Mouse (Mus musculus) bone marrow macrophage, adult 2 months (primary cell): Measurements from ENCODE around the gene Six5. TPM values are rescaled to one million over a fixed set of nuclear protein-coding genes. Genes with fewer than 3 reads are reported as not detected.

Experiments
- H3K27ac ChIP-seq: 2 replicates; pipeline ENCODE4 v1.5.1; 2012; ENCODE audit warnings: low read depth, low read length; ENCODE audit not compliant: insufficient read depth
- H3K4me1 ChIP-seq: 2 replicates; pipeline ENCODE4 v1.6.1; 2012; ENCODE audit warnings: low read length; ENCODE audit not compliant: control insufficient read depth, insufficient read depth
- H3K4me3 ChIP-seq: 2 replicates; pipeline ENCODE4 v1.5.1; 2012; ENCODE audit warnings: mild to moderate bottlenecking, low read length, moderate library complexity; ENCODE audit not compliant: insufficient read depth
- CTCF ChIP-seq: IDR thresholded peaks from 2 replicates; pipeline ENCODE4 v1.5.1; 2012; ENCODE audit warnings: low read depth, mild to moderate bottlenecking, low read length, moderate library complexity
- POLR2A ChIP-seq: IDR thresholded peaks from 2 replicates; pipeline ENCODE4 v1.6.1; 2012; ENCODE audit warnings: mild to moderate bottlenecking, low read depth, low read length, borderline replicate concordance
- polyA plus RNA-seq: library from polyadenylated mRNA; stranded (reverse); fragments of >200 nt; gene quantifications from 2 replicates; pipeline ENCODE4 v1.2.4, GENCODE M21; 2012; ENCODE audit not compliant: missing spikeins, insufficient read depth, insufficient read length

The Six5 gene
- polyA plus RNA-seq, 1 experiment, result 0.36 TPM

- Histone ChIP-seq H3K4me3 (no peak overlapping the region), H3K4me1 (peaks cover 3% of the 10 kb centered on the region; the same call in 1 of the 2 replicates), H3K27ac (no peak overlapping the region)
- no peak for TF ChIP-seq CTCF
- no peak for TF ChIP-seq POLR2A
Measured at GRCm38 (mm10) chr7:19136168-19136567, 41.8 kb downstream of the Six5 start.

GRCm38 (mm10) chr7:19136673-19137334 lies 42.4 kb downstream of the Six5 start:
- Histone ChIP-seq H3K27ac (no peak overlapping the region), H3K4me3 (no peak overlapping the region), H3K4me1 (peaks cover 3% of the 10 kb centered on the region; the same call in 1 of the 2 replicates)
- TF ChIP-seq POLR2A, result no peak
- no peak for TF ChIP-seq CTCF

- TF ChIP-seq POLR2A (no peak), CTCF (peak; percentile 24; the same call in 1 of the 2 replicates)
- no peaks in the 10 kb centered on the region for H3K4me1 ChIP-seq
- H3K4me3 ChIP-seq, result no peak overlapping the region
- H3K27ac ChIP-seq, result no peak overlapping the region
Measured at GRCm38 (mm10) chr7:19137380-19137779, 43.0 kb downstream of the Six5 start.

- Histone ChIP-seq H3K4me1 (peaks cover 12% of the 10 kb centered on the region), H3K27ac (no peak overlapping the region), H3K4me3 (no peak overlapping the region)
- TF ChIP-seq CTCF (no peak), POLR2A (no peak)
Measured at GRCm38 (mm10) chr7:19146793-19147192, 52.4 kb downstream of the Six5 start.

- TF ChIP-seq POLR2A (no peak), CTCF (no peak)
- Histone ChIP-seq H3K4me3 (no peak overlapping the region), H3K4me1 (peaks cover 12% of the 10 kb centered on the region), H3K27ac (no peak overlapping the region)
Measured at GRCm38 (mm10) chr7:19147497-19148045, 53.2 kb downstream of the Six5 start.

Other genes with a start within 250 kb of the Six5 start
- gene Pglyrp1, start 223.3 kb upstream of the Six5 start, polyA plus RNA-seq, result not detected in 2 replicates
- 18.1 and 21.2 TPM in 2 replicates for gene Ccdc61, start 184.2 kb upstream of the Six5 start, polyA plus RNA-seq
- gene Nova2, start 168.7 kb upstream of the Six5 start, polyA plus RNA-seq, result 0.12 TPM in 1 of 2 replicates, not detected in the other
- gene Nanos2, start 107.2 kb upstream of the Six5 start, polyA plus RNA-seq, result not detected in 2 replicates
- 1.0 and 1.2 TPM in 2 replicates for gene Mypop, start 103.3 kb upstream of the Six5 start, polyA plus RNA-seq
- 16.4 and 17.5 TPM in 2 replicates for gene Irf2bp1, start 90.5 kb upstream of the Six5 start, polyA plus RNA-seq
- not detected in 2 replicates for gene Foxa3, start 71.1 kb upstream of the Six5 start, polyA plus RNA-seq
- gene Sympk, start 70.2 kb upstream of the Six5 start, polyA plus RNA-seq, result 61.9 and 64.4 TPM in 2 replicates
- gene Rsph6a, start 39.9 kb upstream of the Six5 start, polyA plus RNA-seq, result not detected in 2 replicates
- gene Dmwd, start 18.4 kb upstream of the Six5 start, polyA plus RNA-seq, result 1.7 and 2.6 TPM in 2 replicates
- gene Dmpk, start 10.7 kb upstream of the Six5 start, polyA plus RNA-seq, result 2.9 and 4.2 TPM in 2 replicates
- gene Gm4969, start 23.8 kb downstream of the Six5 start, polyA plus RNA-seq, result not detected in 2 replicates
- 7.1 and 8.2 TPM in 2 replicates for gene Fbxo46, start 25.3 kb downstream of the Six5 start, polyA plus RNA-seq
- gene Qpctl, start 54.7 kb downstream of the Six5 start, polyA plus RNA-seq, result 10.4 and 11.8 TPM in 2 replicates
- gene Snrpd2, start 55.1 kb downstream of the Six5 start, polyA plus RNA-seq, result 26.4 and 27.9 TPM in 2 replicates
- not detected in 2 replicates for gene Gipr, start 71.5 kb downstream of the Six5 start, polyA plus RNA-seq
- 12.2 and 17.8 TPM in 2 replicates for gene Eml2, start 81.8 kb downstream of the Six5 start, polyA plus RNA-seq
- gene Gpr4, start 117.9 kb downstream of the Six5 start, polyA plus RNA-seq, result not detected in 2 replicates
- gene Opa3, start 133.7 kb downstream of the Six5 start, polyA plus RNA-seq, result 20.0 and 22.0 TPM in 2 replicates
- gene Vasp, start 177.2 kb downstream of the Six5 start, polyA plus RNA-seq, result 178 and 187 TPM in 2 replicates
- 0.93 and 4.2 TPM in 2 replicates for gene Ppm1n, start 185.5 kb downstream of the Six5 start, polyA plus RNA-seq
- gene Rtn2, start 188.0 kb downstream of the Six5 start, polyA plus RNA-seq, result 1.4 and 2.0 TPM in 2 replicates
- 0.68 TPM in 1 of 2 replicates, not detected in the other for gene Fosb, start 215.5 kb downstream of the Six5 start, polyA plus RNA-seq